Mouse (Mus musculus) olfactory bulb, adult 2 months (tissue): ENCODE results near the gene Syt14.

Experiments used
- CTCF ChIP-seq: fragments of 200-500 bp; IDR thresholded peaks from 2 replicates; pipeline ENCODE4 v1.5.1; 2012; ENCODE audit warnings: low read depth, mild to moderate bottlenecking, low read length, moderate library complexity; ENCODE audit not compliant: insufficient read depth
- POLR2A ChIP-seq: fragments of 200-500 bp; IDR thresholded peaks from 2 replicates; pipeline ENCODE4 v1.6.1; 2012; ENCODE audit warnings: mild to moderate bottlenecking, low read depth, low read length, moderate library complexity; ENCODE audit not compliant: insufficient read depth

DNA sequence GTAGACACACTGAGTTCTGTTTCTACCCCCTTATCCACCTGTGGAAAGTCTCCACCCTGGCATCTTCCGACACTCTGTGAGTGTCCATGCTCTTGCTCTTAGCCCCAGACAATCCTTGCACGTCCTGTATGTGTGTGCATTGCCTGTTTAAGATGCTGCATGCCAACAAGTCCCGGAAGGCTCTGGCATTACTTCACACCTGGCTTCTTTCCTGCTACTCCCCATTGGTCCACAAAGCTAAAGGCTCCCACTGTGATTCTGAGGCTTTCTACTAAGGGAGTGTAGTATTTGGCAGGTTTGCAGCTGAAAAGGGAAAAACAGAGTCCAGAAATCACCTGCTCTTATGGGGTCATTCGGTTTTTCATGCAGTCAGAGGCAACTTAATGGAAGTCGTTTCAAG is 162.7 kb downstream of the Syt14 start:
- TF ChIP-seq CTCF (no peak), POLR2A (no peak)
